Mouse (Mus musculus) heart, adult 9 months (tissue): ENCODE data around the gene Mfsd4b2.

Experiments
- DNase-seq, 2 experiments: peaks; one replicate each; pipeline ENCODE4 v3.0.0; 2022; ENCODE audit warnings: low spot score in 2 of 2

Mfsd4b2 gene

GRCm38 (mm10) chr10:39893702-39894697, 32.7 kb downstream of the Mfsd4b2 start:
- DNase-seq = no peak

DNA sequence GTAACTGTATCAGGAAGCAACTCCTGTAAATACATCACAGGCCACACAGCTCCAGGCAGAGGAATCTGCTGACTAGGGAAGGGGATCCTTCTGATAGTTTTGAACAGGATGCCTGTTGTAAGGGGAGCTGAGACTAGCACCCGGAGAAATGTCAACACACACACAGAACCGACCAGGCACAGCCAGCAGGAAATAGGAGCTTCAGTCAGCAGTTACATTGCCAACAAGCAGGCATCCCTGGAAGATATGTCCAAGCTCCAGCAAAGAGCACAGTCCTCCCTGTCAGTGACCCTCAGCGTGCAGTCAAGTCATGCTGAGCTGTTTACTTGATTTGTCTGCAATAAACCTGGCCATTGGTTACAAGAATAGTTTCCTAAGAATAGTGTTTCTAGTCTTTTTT, 38.1 kb downstream of the Mfsd4b2 start:
- DNase-seq = no peak
